Mouse (Mus musculus): ENCODE data around the gene Lmo3. TPM values are rescaled to one million over a fixed set of nuclear protein-coding genes. Genes with fewer than 3 reads are reported as not detected.

Gene Lmo3
- polyA plus RNA-seq (2016; fragmentation: Nextera tagmentation; extraction: Ambion mirVana) = 0.54 and 0.64 TPM in 2 replicates

DNA sequence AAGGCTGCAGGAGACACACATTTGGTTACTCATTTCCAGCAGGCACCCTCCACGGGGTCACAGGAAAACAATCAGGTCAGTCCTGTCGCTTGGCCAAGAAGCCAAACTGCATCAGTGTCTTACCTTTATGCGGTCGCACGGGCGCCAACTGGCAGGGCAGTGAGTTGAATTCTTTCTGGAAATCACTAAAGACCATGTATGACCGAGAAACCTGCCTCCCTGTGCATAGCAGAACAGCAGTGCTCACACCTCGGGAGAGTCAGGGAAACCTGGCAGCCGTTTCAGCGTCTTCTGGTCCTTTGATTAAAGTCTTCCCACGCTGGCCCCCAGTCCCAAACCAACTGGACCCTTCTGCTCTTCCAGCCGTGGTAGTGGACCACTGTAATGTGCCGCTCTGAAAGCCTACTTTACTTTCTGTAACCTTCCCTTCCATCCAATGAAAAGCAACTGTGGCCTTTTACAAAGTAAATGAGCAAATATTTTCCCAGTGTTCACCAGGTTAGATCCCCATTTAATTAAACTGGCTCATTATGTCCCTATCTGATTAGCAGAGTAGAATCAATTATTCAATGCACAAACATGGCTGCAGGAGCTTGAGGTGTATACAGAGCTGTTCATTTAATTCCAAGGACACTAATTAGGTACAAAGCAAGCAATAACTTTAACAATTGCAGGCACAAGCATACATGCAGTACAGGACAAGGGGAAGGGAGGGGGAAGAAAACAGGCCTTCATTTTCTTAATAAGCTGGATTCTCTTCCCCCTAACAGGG lies at the start of gene Lmo3:
Gene Lmo3 (minus strand): TSS at position 235 of the 772 bp plus-strand sequence.
- Histone ChIP-seq H3K27me3 (ENCODE audit: insufficient read depth, poor library complexity, severe bottlenecking) (0 out of 2 replicates have a peak, but pooled peaks cover 5% of the 10 kb centered on the region), H3K9me3 (no peaks in the 10 kb centered on the region), H3K27ac (no peak within 1 kb of the TSS), H3K36me3 (no peaks in the 10 kb centered on the region), H3K4me3 (no peak within 1 kb of the TSS), H3K4me1 (no peaks in the 10 kb centered on the region)
- DNase-seq (ENCODE audit: low spot score) = no peak
- WGBS = 76% methylated on average over 13 of the region's 13 CpGs

DNA sequence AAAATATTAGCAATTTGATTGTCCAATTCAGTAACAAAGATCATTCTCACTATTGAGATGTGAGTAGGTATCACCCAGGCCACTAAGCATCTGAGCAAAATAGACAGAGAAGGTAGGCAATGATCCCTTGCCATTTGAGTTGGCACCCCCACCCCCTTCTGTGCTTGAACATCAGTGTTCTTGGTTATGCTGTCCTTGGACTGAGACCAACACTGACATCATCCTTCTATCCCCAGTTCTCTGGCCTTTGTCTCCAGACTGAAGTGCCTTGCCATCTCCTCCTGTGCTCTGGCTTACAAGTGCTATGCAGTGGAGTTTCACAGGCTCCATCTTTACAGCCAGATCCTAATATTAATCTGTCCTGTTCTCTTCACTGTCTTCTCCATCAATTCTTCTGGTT lies 39.0 kb upstream of the Lmo3 start:
- Histone ChIP-seq H3K27ac (no peak overlapping the region), H3K4me3 (no peak overlapping the region), H3K4me1 (no peaks in the 10 kb centered on the region), H3K36me3 (no peaks in the 10 kb centered on the region), H3K9me3 (no peaks in the 10 kb centered on the region), H3K27me3 (ENCODE audit: insufficient read depth, poor library complexity, severe bottlenecking) (no peaks in the 10 kb centered on the region)
- DNase-seq (ENCODE audit: low spot score) = no peak

- Histone ChIP-seq H3K4me1 (no peaks in the 10 kb centered on the region), H3K9me3 (no peaks in the 10 kb centered on the region), H3K27me3 (ENCODE audit: insufficient read depth, poor library complexity, severe bottlenecking) (no peaks in the 10 kb centered on the region), H3K36me3 (no peaks in the 10 kb centered on the region), H3K4me3 (no peak overlapping the region), H3K27ac (no peak overlapping the region)
- no peak for DNase-seq (ENCODE audit: low spot score)
- WGBS = 84% methylated on average over 3 of the region's 3 CpGs
Measured at GRCm38 (mm10) chr6:138618396-138618795, 36.6 kb upstream of the Lmo3 start.

- Histone ChIP-seq H3K36me3 (no peaks in the 10 kb centered on the region), H3K27me3 (ENCODE audit: insufficient read depth, poor library complexity, severe bottlenecking) (no peaks in the 10 kb centered on the region), H3K4me1 (no peaks in the 10 kb centered on the region), H3K9me3 (no peaks in the 10 kb centered on the region), H3K4me3 (no peak overlapping the region), H3K27ac (no peak overlapping the region)
- 79% methylated on average over 15 of the region's 15 CpGs for WGBS
- no peak for DNase-seq (ENCODE audit: low spot score)
Measured at GRCm38 (mm10) chr6:138597016-138597415, 15.2 kb upstream of the Lmo3 start.

GRCm38 (mm10) chr6:138595991-138596698 lies 14.4 kb upstream of the Lmo3 start:
- no peak for DNase-seq (ENCODE audit: low spot score)
- 76% methylated on average over 10 of the region's 10 CpGs for WGBS

DNA sequence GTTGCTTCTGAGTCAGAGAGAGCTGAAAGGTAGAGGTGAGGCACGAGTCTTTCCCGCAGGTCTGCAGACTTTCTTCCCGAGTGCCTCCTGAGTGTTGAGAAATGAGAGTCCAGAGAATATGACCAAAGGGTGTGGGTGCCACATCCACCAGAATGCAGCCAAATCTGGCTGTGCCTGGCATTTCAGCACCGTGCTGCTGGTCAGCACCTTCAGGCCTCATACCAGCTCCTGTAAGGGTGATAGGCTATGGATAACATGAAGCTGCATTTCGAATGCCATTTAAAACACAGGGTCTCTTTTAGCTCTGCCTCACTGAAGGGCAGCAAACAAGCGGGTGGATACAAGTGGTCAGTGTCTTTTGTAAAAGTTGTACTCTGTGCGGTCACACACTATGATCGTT lies 1.5 kb upstream of the Lmo3 start:
- WGBS = 63% methylated on average over 8 of the region's 8 CpGs
- peak; percentile 75 for DNase-seq (ENCODE audit: low spot score)
- H3K4me3 ChIP-seq = no peak overlapping the region

More at GRCm38 (mm10) chr6:138595991-138596698, 14.4 kb upstream of the Lmo3 start:
- Histone ChIP-seq H3K4me3 (no peak overlapping the region), H3K4me1 (no peaks in the 10 kb centered on the region), H3K36me3 (no peaks in the 10 kb centered on the region), H3K9me3 (no peaks in the 10 kb centered on the region), H3K27me3 (ENCODE audit: insufficient read depth, poor library complexity, severe bottlenecking) (no peaks in the 10 kb centered on the region), H3K27ac (no peak overlapping the region)

GRCm38 (mm10) chr6:138582506-138583000 lies 785 bp upstream of the Lmo3 start:
- no peak overlapping the region for H3K4me3 ChIP-seq
- H3K27me3 ChIP-seq (ENCODE audit: insufficient read depth, poor library complexity, severe bottlenecking) = 0 out of 2 replicates have a peak, but pooled peaks cover 5% of the 10 kb centered on the region
- no peaks in the 10 kb centered on the region for H3K4me1 ChIP-seq
- H3K27ac ChIP-seq = no peak overlapping the region
- no peak for DNase-seq (ENCODE audit: low spot score)
- WGBS = 76% methylated on average over 4 of the region's 4 CpGs
- H3K36me3 ChIP-seq = no peaks in the 10 kb centered on the region
- H3K9me3 ChIP-seq = no peaks in the 10 kb centered on the region

More for the DNA sequence above, 1.5 kb upstream of the Lmo3 start:
- Histone ChIP-seq H3K9me3 (no peaks in the 10 kb centered on the region), H3K27ac (no peak overlapping the region), H3K4me1 (no peaks in the 10 kb centered on the region), H3K27me3 (ENCODE audit: insufficient read depth, poor library complexity, severe bottlenecking) (0 out of 2 replicates have a peak, but pooled peaks cover 5% of the 10 kb centered on the region), H3K36me3 (no peaks in the 10 kb centered on the region)

DNA sequence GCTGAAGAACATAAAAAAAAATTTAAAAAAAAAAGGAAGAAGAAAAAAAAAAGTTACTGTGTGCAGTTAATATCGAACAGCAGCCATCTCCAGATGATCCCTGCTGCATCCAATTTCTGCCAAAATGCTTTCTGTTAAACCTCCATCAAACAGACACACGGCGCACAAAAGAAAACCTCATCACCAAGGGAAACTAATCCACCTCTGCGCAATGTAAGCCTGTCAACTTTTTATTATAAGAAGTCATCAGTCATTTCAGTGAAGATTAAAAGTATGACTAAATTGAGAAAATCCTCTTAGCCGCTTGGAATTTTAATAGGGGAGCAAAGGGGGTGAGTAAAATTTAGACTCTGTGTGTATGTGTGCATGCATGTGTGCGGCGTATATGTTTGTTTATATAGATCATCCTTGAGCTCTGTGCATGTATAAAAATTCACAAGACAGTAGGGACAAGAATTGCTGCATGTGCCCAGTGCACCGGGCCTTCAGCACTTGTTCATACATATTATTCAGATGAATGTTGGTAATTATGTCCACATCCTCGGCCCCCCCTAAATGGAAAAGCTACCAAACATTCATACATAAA lies 1.2 kb downstream of the Lmo3 start:
- no peaks in the 10 kb centered on the region for H3K36me3 ChIP-seq
- H3K27me3 ChIP-seq (ENCODE audit: insufficient read depth, poor library complexity, severe bottlenecking) = 0 out of 2 replicates have a peak, but pooled peaks cover 5% of the 10 kb centered on the region
- no peak overlapping the region for H3K27ac ChIP-seq
- no peaks in the 10 kb centered on the region for H3K4me1 ChIP-seq
- H3K4me3 ChIP-seq = no peak overlapping the region
- no peaks in the 10 kb centered on the region for H3K9me3 ChIP-seq
- DNase-seq (ENCODE audit: low spot score) = no peak
- 90% methylated on average over 9 of the region's 9 CpGs for WGBS

DNA sequence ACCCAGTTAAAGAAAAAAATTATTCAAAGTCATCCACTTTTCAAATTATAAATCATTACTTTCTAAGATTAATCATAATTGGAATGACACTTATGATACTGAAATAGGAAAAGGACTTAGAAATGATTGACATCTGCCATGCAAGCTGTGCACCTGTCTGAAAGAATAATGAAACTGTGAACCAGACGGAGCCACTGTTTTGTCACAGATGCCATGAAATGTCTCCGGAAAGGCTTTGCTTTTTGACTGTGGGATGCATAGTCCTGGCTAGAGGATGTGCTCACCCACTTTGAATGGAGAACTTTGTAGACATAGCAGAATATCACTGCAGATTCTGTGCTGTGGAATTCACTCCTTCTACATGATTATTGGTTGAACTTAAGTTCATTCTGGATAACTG lies 18.4 kb downstream of the Lmo3 start:
- WGBS = 81% methylated on average over 2 of the region's 2 CpGs

DNA sequence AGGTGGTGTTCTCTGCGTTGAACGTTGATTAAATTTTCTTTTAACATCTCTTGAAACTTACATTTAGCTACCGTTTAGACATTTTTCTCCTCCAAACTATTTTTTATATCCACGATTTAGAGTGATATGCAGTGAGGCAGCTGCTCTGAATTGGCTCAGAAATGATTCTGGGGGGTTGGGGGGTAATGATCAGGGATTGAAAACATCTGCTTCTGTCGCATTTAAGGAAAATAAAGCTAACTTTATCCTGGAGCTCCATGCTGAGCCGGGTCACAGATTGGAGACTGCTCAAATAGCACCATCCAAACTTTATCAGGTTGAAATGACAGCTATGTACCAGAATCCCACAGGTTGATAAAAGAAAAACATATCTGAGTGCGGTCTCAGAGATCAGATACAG lies 29.6 kb downstream of the Lmo3 start:
- Histone ChIP-seq H3K4me1 (no peaks in the 10 kb centered on the region), H3K27ac (no peak overlapping the region), H3K27me3 (ENCODE audit: insufficient read depth, poor library complexity, severe bottlenecking) (no peaks in the 10 kb centered on the region), H3K9me3 (no peaks in the 10 kb centered on the region), H3K4me3 (no peak overlapping the region), H3K36me3 (no peaks in the 10 kb centered on the region)
- DNase-seq (ENCODE audit: low spot score) = no peak
- WGBS = 72% methylated on average over 7 of the region's 7 CpGs

More for the DNA sequence above, 18.4 kb downstream of the Lmo3 start:
- DNase-seq (ENCODE audit: low spot score) = no peak
- Histone ChIP-seq H3K4me3 (no peak overlapping the region), H3K36me3 (no peaks in the 10 kb centered on the region), H3K27ac (no peak overlapping the region), H3K27me3 (ENCODE audit: insufficient read depth, poor library complexity, severe bottlenecking) (no peaks in the 10 kb centered on the region), H3K4me1 (no peaks in the 10 kb centered on the region), H3K9me3 (no peaks in the 10 kb centered on the region)

DNA sequence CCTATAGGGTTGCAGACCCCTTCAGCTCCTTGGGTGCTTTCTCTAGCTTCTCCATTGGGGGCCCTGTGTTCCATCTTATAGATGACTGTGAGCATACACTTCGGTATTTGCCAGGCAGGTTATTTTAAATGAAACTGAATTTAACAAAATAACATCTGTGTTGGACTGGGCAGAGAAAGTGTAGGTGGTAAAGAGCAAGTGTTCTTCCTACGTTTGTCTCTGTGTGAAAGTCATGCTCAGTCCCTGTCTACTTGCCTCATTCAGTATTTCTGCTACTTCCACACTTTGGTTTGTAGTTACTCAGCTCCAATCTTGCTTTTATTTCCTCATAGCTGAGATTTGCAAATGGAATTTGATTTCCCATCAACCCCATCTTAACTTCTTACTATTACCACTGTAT lies 46.9 kb downstream of the Lmo3 start:
- no peaks in the 10 kb centered on the region for H3K27me3 ChIP-seq (ENCODE audit: insufficient read depth, poor library complexity, severe bottlenecking)
- no peak for DNase-seq (ENCODE audit: low spot score)
- H3K9me3 ChIP-seq = no peaks in the 10 kb centered on the region
- H3K4me1 ChIP-seq = no peaks in the 10 kb centered on the region
- no peaks in the 10 kb centered on the region for H3K36me3 ChIP-seq
- no peak overlapping the region for H3K4me3 ChIP-seq
- H3K27ac ChIP-seq = no peak overlapping the region
- 77% methylated on average over 2 of the region's 2 CpGs for WGBS

- WGBS = 71% methylated on average over 1 of the region's 1 CpGs
- H3K27me3 ChIP-seq (ENCODE audit: insufficient read depth, poor library complexity, severe bottlenecking) = no peaks in the 10 kb centered on the region
- no peaks in the 10 kb centered on the region for H3K4me1 ChIP-seq
- no peaks in the 10 kb centered on the region for H3K9me3 ChIP-seq
- no peak for DNase-seq (ENCODE audit: low spot score)
- H3K27ac ChIP-seq = no peak overlapping the region
- H3K4me3 ChIP-seq = no peak overlapping the region
- no peaks in the 10 kb centered on the region for H3K36me3 ChIP-seq
Measured at GRCm38 (mm10) chr6:138506642-138507041, 75.1 kb downstream of the Lmo3 start.

GRCm38 (mm10) chr6:138503946-138504345 lies 77.8 kb downstream of the Lmo3 start:
- no peak for DNase-seq (ENCODE audit: low spot score)
- no peaks in the 10 kb centered on the region for H3K36me3 ChIP-seq
- H3K4me1 ChIP-seq = no peaks in the 10 kb centered on the region
- H3K27ac ChIP-seq = no peak overlapping the region
- H3K27me3 ChIP-seq (ENCODE audit: insufficient read depth, poor library complexity, severe bottlenecking) = no peaks in the 10 kb centered on the region
- WGBS = 84% methylated on average over 1 of the region's 1 CpGs
- no peaks in the 10 kb centered on the region for H3K9me3 ChIP-seq
- H3K4me3 ChIP-seq = no peak overlapping the region

Data from heart, embryonic 10.5 days (tissue).